Mouse (Mus musculus) liver, embryonic 14 days (tissue): ENCODE measurements around the gene Gla. TPM values are rescaled to one million over a fixed set of nuclear protein-coding genes. Genes with fewer than 3 reads are reported as not detected.

Experiments
- polyA plus RNA-seq: library from polyadenylated mRNA; depleted of rRNA; stranded (reverse); fragments of >200 nt; gene quantifications from 2 replicates; pipeline ENCODE4 v1.2.3, GENCODE M21; 2012; rRNA removed

Gene Gla
- polyA plus RNA-seq, result 1.8 and 2.1 TPM in 2 replicates

DNA sequence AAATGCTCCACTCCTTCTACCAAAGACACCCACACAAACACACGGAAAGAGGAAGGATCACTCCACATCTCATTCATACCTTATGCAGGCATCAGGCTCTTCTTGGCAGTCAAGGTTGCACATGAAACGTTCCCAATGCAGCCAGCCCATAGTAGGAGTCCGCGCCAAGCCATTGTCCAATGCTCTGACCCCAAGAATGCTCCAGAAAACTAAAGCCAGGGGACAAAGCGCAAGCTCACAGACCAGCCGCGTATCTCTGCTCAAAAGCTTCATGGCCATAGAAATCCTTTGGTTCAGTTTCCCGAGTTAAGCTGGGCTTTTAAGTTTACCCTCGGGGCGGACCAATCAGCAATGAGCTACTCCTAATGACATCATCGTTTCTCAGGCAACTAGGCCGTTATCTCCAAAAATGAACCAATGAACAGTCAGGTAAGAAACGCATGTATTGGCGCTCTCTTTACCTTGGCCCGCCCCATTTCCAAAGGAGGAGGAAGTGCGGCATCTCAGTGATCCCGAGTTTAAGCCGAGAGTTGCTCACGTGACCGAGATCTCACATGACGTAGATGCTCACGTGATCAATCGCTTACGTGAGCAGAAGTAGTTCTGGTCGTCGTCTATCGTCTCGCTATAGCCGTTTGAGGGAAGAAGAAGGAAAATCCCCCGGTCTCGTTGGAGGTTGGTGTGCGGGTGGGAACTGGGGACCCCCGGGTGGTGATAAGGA lies at the start of gene Gla, which contains the start of gene Hnrnph2:
TSS of gene Gla (minus strand) at position 467 of the 721 bp plus-strand sequence.
TSS of gene Hnrnph2 (plus strand) at position 521 of the 721 bp plus-strand sequence.

DNA sequence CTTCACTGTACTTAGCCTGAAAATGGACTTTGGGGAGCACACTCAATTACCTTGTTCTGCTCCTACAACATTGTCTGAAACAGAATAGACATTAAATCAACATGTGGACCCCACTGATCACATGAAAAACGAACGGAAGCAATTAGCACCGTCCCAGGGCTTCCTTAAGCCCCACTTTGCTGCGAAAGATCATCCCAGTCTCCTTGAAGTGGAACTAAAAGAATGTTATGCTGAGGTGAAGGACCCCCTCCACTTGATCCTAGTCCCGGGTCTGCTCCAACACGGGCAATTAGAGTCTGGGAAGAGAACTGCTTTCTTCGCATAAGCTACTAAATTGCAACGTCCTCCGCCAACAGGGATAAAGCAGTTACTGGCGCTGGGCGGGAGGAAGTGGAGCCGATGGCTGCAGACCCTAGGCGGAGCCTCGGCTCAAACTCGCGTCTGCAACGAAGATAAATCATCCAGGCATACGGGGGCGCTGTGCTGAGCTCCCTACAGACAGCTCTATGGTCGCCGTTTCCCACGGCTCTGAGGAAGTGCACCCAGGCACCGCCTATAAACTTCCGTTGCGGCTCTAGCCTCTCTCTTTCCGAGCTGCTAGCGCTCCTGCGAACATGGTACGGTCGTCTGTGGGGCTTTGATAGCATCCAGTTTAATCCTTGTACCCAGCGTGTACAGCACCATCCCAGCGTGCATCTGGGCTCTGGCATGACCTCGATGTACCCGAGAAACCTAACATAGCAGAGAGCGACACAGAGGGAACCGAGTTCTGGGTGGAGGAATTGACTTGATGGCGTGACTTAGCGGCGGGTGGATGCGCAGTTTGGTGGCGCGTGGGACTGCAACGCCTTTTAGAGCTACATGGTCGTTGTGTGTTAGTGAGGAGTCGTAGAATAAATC lies 15.6 kb downstream of the Gla start, which contains the start of gene Rpl36a:
TSS of gene Rpl36a (plus strand) at position 552 of the 900 bp plus-strand sequence.

DNA sequence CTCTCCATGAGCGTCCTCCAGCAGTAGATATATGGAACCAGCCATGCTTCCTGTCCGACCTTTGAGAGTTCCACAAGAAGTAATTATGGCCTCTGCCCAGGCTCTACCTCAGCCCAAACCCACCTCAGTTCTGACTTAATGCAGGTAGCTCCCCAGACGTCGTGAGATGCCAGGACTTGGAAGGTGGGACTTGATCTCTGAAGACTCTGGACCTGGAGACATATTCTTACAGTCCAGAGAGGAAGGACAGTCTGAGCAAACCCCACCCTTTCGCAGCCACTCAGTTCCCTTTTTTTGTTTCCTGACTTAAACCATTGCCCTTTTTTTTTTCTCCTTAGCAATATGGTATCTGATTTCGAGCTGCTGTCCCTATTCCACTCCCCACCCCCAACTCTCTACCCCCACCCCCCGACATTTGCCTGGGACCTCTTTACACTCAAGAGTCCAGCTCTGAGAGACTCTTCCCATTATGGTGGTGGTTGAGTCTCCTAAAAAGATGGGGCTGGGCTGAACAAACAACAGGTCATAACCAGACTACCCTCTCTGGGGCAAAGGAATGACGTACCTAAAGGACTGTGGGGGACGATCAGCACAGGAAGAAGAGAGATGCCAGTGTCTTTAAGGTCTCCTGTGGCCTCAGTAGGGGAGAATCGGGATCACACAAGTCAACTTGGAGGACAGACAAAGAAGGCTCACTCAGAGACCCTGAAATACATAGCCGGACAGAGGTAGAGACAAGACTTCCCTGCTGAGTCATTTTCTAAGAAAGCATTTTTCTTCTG lies 17.8 kb downstream of the Gla start, which contains the start of gene Btk:
TSS of gene Btk (minus strand) at position 683 of the 782 bp plus-strand sequence.

DNA sequence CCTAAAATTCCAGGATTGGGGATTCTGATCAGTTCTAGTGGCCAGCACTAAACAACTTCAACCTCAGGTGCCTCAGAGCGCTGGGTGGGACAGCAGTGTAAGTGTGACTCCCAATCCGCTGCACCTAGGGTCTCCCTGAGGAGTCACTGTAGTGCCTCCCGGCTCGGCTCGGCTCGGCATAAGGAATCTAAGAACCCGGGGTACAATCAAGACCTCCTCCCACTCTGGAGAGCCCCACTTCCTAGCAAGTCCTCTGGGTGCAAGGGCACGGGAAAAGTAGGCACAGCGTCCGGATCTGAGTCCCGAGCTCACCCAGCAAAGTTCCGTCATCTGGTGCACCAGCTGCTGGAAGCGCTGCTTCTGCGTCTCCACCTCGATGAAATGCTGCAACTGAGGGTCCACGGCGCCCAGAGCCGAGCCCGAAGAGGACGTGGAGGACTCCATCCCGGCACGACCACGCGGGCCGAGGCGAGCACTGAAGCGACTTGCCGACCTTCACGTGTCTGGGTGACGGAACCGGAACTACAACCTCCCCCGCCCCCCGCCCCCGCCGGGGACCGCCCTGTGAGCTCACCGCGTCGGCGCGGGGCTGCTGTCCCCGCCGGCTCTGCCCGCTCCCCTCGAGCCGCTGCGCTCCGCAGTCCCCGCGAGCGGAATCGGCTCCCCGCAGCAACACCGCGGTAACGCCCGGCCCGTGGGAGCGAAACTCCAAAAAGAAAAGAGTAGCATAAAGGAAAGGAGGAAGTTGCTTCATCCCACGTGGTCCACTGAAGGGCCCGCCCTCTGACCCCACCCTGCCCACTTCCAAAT lies 59.6 kb downstream of the Gla start, which contains the start of gene Timm8a1:
TSS of gene Timm8a1 (minus strand) at position 721 of the 810 bp plus-strand sequence.

Other genes with a start within 250 kb of the Gla start
- gene Drp2, start 196.6 kb downstream of the Gla start, polyA plus RNA-seq, result 0.37 and 0.43 TPM in 2 replicates
- 0.02 TPM in 1 of 2 replicates, not detected in the other for gene Taf7l, start 124.6 kb downstream of the Gla start, polyA plus RNA-seq
- 21.7 and 24.8 TPM in 2 replicates for gene Timm8a1, start 59.3 kb downstream of the Gla start, polyA plus RNA-seq
- gene Btk, start 17.6 kb downstream of the Gla start, polyA plus RNA-seq, result 16.2 and 17.7 TPM in 2 replicates
- gene Rpl36a, start 15.5 kb downstream of the Gla start, polyA plus RNA-seq, result 1,340 and 1,382 TPM in 2 replicates
- gene Hnrnph2, start 54 bp upstream of the Gla start, polyA plus RNA-seq, result 53.3 and 57.9 TPM in 2 replicates
- gene Armcx4, start 85.4 kb upstream of the Gla start, polyA plus RNA-seq, result 1.4 and 1.6 TPM in 2 replicates
- 5.3 and 5.5 TPM in 2 replicates for gene Armcx1, start 116.8 kb upstream of the Gla start, polyA plus RNA-seq
- 5.3 and 6.1 TPM in 2 replicates for gene Armcx6, start 150.3 kb upstream of the Gla start, polyA plus RNA-seq
- gene Armcx3, start 155.5 kb upstream of the Gla start, polyA plus RNA-seq, result 9.8 and 10.3 TPM in 2 replicates
- 7.9 and 8.5 TPM in 2 replicates for gene Armcx2, start 208.1 kb upstream of the Gla start, polyA plus RNA-seq